Mouse (Mus musculus) erythroblast, embryonic 14.5 days (primary cell): ENCODE results near the gene Card19.

Source experiments
- GATA1 ChIP-seq: IDR thresholded peaks from 2 replicates; pipeline ENCODE4 v1.6.1; 2012; ENCODE audit warnings: low read length, inconsistent platforms, mixed read lengths
- TAL1 ChIP-seq: IDR thresholded peaks from 3 replicates; pipeline ENCODE4 v1.6.1; 2012; ENCODE audit warnings: low read length, inconsistent platforms, mixed read lengths

DNA sequence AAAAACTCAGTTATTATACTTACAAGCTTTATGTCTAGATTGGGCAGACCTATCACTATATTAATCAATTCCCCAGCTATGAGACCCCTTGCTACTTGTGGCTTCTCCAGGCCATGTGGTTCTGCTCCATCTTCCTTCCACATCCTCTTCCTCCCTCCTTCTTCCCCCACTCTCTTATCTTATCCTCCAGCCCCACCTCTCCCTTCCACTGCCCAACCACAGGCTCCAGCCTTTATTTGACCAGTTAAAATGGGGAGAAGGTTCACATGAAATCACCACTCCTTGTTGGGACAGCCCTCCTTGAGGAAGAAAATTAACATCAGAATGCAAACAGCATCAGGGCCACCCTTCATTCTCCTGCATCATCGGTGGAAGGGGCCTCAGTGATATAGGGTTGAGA, 35.1 kb downstream of the Card19 start:
- no peak for TF ChIP-seq TAL1
- TF ChIP-seq GATA1: no peak
